Mouse (Mus musculus): ENCODE measurements around the gene 6030458C11Rik. TPM values are rescaled to one million over a fixed set of nuclear protein-coding genes. Genes with fewer than 3 reads are reported as not detected.

6030458C11Rik gene
- 10 to 100 TPM; 13.2 to 14.1 TPM for total RNA-seq (2021)
- 7.3 and 11.5 TPM in 2 replicates for polyA plus RNA-seq (2012; rRNA removed)
- long read RNA-seq, transcript 6030458C11Rik-201 (9 exons, 3,966 nt) = major isoform, 18 of 19 reads
- long read RNA-seq, partial matches to known transcripts = 0 of 19 reads
- long read RNA-seq, other reads (novel, unspliced or antisense) = 1 of 19 reads

DNA sequence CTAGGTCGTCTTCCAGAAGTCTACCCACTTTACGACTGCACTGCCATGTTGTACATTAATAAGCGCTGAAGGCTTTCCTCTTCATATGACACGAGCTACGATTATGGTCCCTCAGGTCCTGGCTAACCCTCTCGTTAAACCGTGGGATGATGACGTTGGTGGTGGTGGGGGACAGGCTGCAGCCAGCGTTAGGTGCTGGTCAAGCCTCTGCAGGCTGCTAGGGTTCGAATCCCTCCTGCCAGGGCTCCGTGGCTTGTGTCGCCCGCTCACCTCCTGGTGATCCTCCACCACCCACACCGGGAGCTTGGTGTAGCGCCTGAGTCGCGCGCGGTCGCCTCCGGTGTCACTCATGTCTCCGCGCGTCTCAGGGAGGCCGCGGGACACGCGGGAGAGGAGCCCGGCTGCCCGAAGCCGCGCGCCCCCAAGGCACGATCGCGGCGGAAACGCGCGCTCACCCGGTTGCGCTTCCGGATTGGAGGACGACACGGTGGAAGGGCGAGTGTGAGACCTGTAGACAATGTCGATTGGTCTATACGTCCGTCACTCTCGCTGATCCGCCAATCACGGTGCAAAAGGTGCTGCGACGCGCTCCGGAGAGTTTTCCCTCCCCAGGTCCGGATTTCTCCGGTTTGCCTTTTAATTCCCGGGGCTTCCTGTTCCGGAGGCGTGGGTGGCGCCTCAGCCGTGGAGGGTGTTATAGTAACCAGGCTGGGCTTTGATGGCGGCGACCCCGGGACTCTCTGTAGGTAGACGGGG is at the start of gene 6030458C11Rik, which contains the start of gene Drosha:
6030458C11Rik (minus strand) TSS at position 453 of the 756 bp plus-strand sequence.
Drosha (plus strand) TSS at position 619 of the 756 bp plus-strand sequence.
- Histone ChIP-seq H3K36me3 (ENCODE audit: control insufficient read depth, insufficient read depth, low read length) (no peaks in the 10 kb centered on the region), H3K27ac (peak within 1 kb of the TSS; percentile 90), H3K79me2 (replicated peaks; ENCODE audit: control insufficient read depth, insufficient read depth, low read length) (0 out of 2 replicates have a peak, but pooled peaks cover 2% of the 10 kb centered on the region), H3K4me1 (ENCODE audit: control insufficient read depth, insufficient read depth, low read length) (peaks cover 1% of the 10 kb centered on the region), H3K9ac (ENCODE audit: low read depth, low read length) (peak within 1 kb of the TSS; percentile 93), H3K4me3 (peak within 1 kb of the TSS; percentile 92), H3K27me3 (ENCODE audit: control insufficient read depth, insufficient read depth, low read length) (no peaks in the 10 kb centered on the region)
- peak; percentile 99 for DNase-seq
- WGBS = under 1% methylated on average over 67 of the region's 67 CpGs
- intact Hi-C loops (cut with DNase I) = loop anchor here (10.0 kb wide), 1 partner anchor 620 kb away; the partner anchor contains the start of gene Mtmr12
- TF ChIP-seq CTCF (IDR thresholded peaks at IDR 0.05) (no peak), EP300 (IDR thresholded peaks at IDR 0.05; ENCODE audit: insufficient read depth, low read depth, low read length) (0 out of 2 replicates have a peak, but pooled peaks have one; percentile 44), POLR2A (IDR thresholded peaks at IDR 0.05; ENCODE audit: insufficient read depth, low read depth, low read length) (peak; percentile 73)

DNA sequence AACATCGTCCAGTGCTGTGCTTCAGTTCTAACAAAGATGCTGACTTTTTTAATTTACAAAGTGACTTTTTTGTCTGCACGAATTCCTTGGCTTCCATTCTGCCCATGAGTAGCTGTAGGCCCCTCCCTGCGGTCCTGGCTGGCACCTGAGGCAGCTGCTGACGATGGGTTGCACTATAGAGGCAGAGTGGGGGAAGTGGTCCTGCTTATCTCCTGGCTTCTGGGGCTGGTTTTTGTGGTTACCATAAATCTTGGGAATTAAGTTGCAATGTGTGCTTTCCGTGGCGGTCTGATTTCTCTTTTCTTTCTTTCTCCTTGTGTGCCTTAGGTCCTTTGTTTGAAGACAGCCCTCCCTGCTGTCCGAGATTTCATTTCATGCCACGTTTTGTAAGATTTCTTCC is 42.8 kb upstream of the 6030458C11Rik start:
- no peaks in the 10 kb centered on the region; the same call in 1 of the 2 replicates for H3K36me3 ChIP-seq (ENCODE audit: control insufficient read depth, insufficient read depth, low read length)
- no peaks in the 10 kb centered on the region for H3K27me3 ChIP-seq (ENCODE audit: control insufficient read depth, insufficient read depth, low read length)
- 87% methylated on average over 8 of the region's 8 CpGs for WGBS
- no peaks in the 10 kb centered on the region for H3K79me2 ChIP-seq (replicated peaks; ENCODE audit: control insufficient read depth, insufficient read depth, low read length)
- intact Hi-C loops (cut with DNase I) = no loop called here
- no peak overlapping the region for H3K9ac ChIP-seq (ENCODE audit: low read depth, low read length)
- DNase-seq = no peak
- TF ChIP-seq CTCF (IDR thresholded peaks at IDR 0.05) (no peak), EP300 (IDR thresholded peaks at IDR 0.05; ENCODE audit: insufficient read depth, low read depth, low read length) (no peak), POLR2A (IDR thresholded peaks at IDR 0.05; ENCODE audit: insufficient read depth, low read depth, low read length) (no peak)
- no peak overlapping the region for H3K4me3 ChIP-seq
- H3K27ac ChIP-seq = no peak overlapping the region
- no peaks in the 10 kb centered on the region for H3K4me1 ChIP-seq (ENCODE audit: control insufficient read depth, insufficient read depth, low read length)

DNA sequence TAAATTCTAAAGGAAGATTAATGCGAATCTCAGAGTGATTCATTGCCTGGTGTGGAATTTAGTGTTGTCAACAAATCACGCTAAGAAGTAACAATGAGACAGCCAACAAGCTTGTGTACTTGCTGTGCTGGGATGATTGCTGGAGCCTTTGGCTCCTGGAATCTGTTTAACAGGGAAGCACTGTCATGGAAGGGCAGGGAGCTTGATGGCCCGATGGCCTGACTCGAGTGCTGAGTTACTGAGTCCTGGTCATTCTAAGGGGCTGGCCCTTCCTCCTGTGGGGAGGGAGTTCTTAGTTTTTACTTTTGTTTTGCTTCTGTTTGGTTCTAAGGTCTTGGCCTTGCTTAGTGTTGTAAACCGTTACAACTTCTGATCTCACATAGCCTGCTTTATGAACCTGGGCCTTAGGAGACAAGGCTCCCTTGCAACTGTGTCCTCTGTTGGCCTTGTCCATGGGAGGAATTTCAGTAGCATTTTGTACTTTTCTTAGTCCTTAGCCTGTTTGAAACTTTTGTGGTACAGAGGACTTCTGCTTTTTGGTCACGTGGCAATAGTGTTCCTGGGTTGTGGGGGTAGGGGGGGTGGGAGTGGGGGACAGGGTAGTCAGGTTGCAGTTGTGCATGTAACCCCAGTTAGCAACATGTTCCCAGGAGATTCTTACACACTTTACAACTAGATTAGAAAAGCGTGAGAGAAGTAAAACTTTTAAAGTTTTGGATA is 41.3 kb upstream of the 6030458C11Rik start:
- no peak for DNase-seq
- no peak overlapping the region for H3K4me3 ChIP-seq
- intact Hi-C loops (cut with DNase I) = no loop called here
- H3K79me2 ChIP-seq (replicated peaks; ENCODE audit: control insufficient read depth, insufficient read depth, low read length) = no peaks in the 10 kb centered on the region
- H3K27ac ChIP-seq = no peak overlapping the region
- no peaks in the 10 kb centered on the region for H3K4me1 ChIP-seq (ENCODE audit: control insufficient read depth, insufficient read depth, low read length)
- TF ChIP-seq CTCF (IDR thresholded peaks at IDR 0.05) = no peak
- TF ChIP-seq POLR2A (IDR thresholded peaks at IDR 0.05; ENCODE audit: insufficient read depth, low read depth, low read length) = no peak
- TF ChIP-seq EP300 (IDR thresholded peaks at IDR 0.05; ENCODE audit: insufficient read depth, low read depth, low read length) = no peak
- no peaks in the 10 kb centered on the region; the same call in 1 of the 2 replicates for H3K36me3 ChIP-seq (ENCODE audit: control insufficient read depth, insufficient read depth, low read length)
- no peak overlapping the region for H3K9ac ChIP-seq (ENCODE audit: low read depth, low read length)
- no peaks in the 10 kb centered on the region for H3K27me3 ChIP-seq (ENCODE audit: control insufficient read depth, insufficient read depth, low read length)
- 79% methylated on average over 7 of the region's 7 CpGs for WGBS

DNA sequence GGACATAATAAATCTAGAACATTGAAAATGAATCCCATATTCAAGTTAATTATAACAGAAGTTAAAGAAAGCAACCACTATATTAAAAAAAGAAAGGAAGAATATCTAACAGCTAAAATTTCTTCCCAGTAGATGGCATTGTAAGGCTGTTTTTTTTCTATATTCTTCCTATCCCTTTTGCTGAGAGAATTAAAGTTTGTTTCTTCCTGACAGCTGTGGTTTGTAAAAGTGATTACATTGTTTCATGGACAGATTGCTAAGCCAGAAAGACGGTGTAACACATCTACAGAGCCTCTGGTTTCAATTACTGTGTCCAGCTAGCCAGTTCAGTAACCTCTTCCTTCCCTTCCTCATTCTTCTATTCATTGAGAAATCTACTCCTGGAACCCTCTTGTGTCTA is 39.2 kb upstream of the 6030458C11Rik start:
- Histone ChIP-seq H3K27ac (no peak overlapping the region), H3K79me2 (replicated peaks; ENCODE audit: control insufficient read depth, insufficient read depth, low read length) (no peaks in the 10 kb centered on the region), H3K27me3 (ENCODE audit: control insufficient read depth, insufficient read depth, low read length) (no peaks in the 10 kb centered on the region), H3K4me3 (no peak overlapping the region), H3K9ac (ENCODE audit: low read depth, low read length) (no peak overlapping the region), H3K4me1 (ENCODE audit: control insufficient read depth, insufficient read depth, low read length) (no peaks in the 10 kb centered on the region), H3K36me3 (ENCODE audit: control insufficient read depth, insufficient read depth, low read length) (no peaks in the 10 kb centered on the region; the same call in 1 of the 2 replicates)
- WGBS = 38% methylated on average over 1 of the region's 1 CpGs
- TF ChIP-seq EP300 (IDR thresholded peaks at IDR 0.05; ENCODE audit: insufficient read depth, low read depth, low read length) = no peak
- no peak for TF ChIP-seq POLR2A (IDR thresholded peaks at IDR 0.05; ENCODE audit: insufficient read depth, low read depth, low read length)
- no peak for TF ChIP-seq CTCF (IDR thresholded peaks at IDR 0.05)
- DNase-seq = no peak
- intact Hi-C loops (cut with DNase I) = no loop called here

DNA sequence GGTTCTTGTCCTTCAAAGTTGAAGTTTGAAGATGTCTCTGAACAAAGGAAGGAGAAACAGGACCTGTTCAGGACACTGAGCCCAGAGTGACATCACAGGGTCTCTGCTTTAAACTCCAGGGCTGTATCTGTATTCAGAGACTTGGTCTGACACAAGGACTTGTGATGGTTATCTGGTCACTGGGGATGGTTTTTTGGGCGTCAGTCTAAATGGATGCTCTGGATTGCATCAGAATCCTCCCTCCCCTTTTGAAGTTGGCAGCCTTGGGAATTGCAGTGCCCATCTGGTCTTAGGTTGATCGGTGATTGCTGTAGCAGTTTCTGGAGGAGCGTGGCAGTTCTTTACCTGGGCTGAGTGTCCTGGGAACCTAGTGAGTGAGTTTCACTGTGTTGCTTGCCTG is 37.6 kb upstream of the 6030458C11Rik start:
- DNase-seq = no peak
- TF ChIP-seq POLR2A (IDR thresholded peaks at IDR 0.05; ENCODE audit: insufficient read depth, low read depth, low read length) (no peak), CTCF (IDR thresholded peaks at IDR 0.05) (no peak), EP300 (IDR thresholded peaks at IDR 0.05; ENCODE audit: insufficient read depth, low read depth, low read length) (no peak)
- WGBS = 81% methylated on average over 3 of the region's 3 CpGs
- Histone ChIP-seq H3K36me3 (ENCODE audit: control insufficient read depth, insufficient read depth, low read length) (no peaks in the 10 kb centered on the region; the same call in 1 of the 2 replicates), H3K4me3 (no peak overlapping the region), H3K9ac (ENCODE audit: low read depth, low read length) (no peak overlapping the region), H3K79me2 (replicated peaks; ENCODE audit: control insufficient read depth, insufficient read depth, low read length) (no peaks in the 10 kb centered on the region), H3K4me1 (ENCODE audit: control insufficient read depth, insufficient read depth, low read length) (no peaks in the 10 kb centered on the region), H3K27ac (no peak overlapping the region), H3K27me3 (ENCODE audit: control insufficient read depth, insufficient read depth, low read length) (no peaks in the 10 kb centered on the region)
- intact Hi-C loops (cut with DNase I) = no loop called here

Data from heart, adult 2 months (tissue).